Mouse (Mus musculus): ENCODE measurements around the gene Rep15.

Gene Rep15

DNA sequence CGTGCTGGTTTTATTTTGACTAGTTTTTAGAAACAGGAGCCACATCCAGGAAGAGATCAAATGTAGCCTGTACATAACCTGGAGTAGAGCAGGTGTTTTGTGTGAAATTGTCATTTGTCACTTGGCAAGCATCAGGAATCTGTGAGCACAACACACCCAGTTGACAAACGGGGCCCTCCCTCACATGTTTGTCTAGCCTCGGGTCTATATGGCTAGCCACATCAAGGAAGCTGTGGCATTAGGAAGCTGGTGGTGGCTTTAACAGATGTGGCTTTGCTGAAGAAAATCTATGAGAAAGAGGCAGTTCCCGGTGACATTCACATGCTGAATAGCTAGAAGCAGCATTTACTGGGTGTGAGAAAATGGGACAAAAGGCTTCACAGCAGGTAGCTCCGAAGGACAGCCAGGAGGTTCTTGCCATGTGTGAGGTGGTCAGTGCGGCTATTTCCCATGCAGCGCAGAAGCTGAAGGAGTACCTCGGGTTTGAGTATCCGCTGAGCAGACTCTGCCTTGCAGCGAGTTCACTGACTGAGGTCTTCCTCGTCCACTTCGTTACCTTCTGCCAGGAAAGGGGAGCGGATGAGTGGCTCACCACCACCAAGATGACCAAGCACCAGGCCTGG is at the start of gene Rep15:
Gene Rep15, plus strand, starts transcription at position 282 of the 623 bp plus-strand sequence.
- DNase-seq (ENCODE audit: low read depth, low spot score) = no peak

DNA sequence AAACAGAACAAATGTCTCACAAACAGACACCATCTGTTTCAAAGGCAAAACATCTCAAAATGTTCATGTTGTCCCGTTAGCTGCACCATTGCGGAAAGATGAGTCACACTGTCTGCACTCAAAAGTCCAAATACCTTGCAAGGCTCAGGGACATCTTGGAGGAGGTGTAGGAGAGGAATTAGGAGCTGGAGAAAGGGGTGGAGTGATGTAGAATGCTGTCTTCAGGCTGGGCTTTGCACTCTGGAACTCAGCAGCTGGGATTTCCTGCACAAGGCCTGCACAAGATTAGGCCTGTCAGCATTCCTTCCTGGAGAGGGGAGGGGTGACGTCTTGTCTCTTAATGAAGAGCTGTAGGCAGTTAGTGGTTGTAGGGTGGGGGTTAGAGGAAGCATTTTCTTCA is 47.8 kb upstream of the Rep15 start:
- DNase-seq (ENCODE audit: low read depth, low spot score) = no peak

DNA sequence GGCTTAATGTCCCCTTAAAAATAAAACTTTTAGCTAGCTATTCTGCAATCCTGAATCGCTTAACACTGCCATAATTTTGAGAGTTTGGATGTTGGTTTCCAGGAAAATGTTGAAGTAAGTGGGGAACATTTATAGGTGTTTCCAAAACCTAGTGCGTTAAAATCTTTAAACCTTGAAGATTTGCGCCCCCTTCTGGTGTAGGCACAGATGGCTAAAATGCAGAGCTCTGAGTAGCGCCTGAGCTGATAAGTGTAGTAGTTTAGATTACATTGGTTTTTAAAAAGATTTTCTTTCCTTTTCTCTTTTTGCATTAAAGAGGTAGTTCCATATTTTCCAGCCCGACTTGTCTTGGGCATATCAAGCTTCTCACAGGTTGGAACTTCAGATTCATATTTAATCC is 38.1 kb upstream of the Rep15 start:
- no peak for DNase-seq (ENCODE audit: low read depth, low spot score)

DNA sequence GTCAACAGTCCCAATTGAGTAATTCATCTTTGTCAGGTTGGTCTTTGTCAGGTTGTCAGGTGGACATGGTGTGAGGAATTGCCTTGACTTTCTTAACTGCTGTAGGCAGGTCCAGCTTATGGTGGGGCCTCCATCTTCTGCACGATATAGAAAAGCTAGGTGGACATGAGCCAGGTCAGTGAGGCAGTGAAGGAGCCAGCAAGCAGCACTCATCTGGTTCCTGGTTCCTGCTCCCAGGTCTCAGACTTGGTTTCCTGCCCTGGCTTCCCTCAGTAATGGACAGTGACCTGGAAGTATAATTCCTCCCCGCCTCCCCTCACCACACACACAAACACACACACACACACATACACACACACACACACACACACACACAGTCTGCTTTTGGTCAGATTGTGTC is 37.0 kb upstream of the Rep15 start:
- no peak for DNase-seq (ENCODE audit: low read depth, low spot score)

DNA sequence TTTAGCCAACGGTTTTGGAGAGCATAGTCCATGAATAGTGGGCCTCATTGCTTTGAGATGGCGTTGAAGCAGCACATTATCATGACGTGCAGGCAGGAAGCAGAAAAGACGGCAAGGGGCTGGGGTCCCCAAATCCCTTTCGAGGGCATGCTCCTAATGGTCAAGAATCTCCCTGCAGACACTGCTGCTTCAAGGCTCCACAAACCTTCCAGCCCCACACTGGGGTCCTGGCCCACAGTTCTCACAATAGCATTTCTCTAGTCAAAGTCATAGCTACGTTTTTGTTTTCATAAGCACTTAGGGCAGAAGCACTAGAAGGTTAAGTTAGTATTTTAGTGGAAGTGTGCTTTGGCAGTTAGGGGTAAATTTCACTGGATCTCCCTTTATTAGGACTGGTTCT is 36.5 kb upstream of the Rep15 start:
- DNase-seq (ENCODE audit: low read depth, low spot score) = no peak

DNA sequence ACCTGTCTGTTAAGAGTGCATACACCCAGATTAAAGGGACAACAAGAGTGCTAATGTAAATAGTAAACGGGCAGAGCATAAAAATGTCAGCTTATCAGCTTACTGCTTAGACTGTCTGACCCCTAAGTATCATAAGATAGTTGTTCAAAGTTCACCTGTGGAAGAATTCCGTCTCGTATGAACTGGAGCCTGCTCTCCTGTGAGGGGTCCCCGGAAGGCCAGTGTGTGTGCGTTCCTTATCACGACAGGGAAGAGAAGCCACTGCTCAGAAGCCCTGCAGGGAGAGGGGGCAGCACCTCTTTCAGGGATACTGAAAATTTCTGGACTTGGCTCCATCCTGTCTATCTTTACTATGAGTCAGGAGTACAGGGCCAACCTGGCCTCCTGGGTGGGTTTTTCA is 35.4 kb upstream of the Rep15 start:
- DNase-seq (ENCODE audit: low read depth, low spot score) = no peak

DNA sequence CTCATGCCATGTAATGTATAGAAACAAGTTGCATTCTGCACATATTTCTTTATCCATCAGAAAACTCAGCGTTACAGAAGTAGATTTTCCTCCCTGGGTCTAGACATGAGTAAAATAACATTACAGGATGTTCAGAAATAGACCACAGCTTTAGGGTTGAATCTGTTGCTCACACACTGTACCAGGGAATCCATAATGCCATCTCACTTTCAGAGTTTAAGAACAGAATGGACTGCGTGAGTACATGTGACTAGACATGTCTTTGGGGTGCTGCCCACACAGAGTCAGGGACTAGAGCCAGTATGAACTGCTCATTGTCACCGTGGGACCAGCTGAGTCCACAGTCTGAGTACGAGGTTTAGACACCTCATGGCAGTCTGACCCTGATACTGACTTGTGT is 33.7 kb upstream of the Rep15 start:
- DNase-seq (ENCODE audit: low read depth, low spot score) = no peak

DNA sequence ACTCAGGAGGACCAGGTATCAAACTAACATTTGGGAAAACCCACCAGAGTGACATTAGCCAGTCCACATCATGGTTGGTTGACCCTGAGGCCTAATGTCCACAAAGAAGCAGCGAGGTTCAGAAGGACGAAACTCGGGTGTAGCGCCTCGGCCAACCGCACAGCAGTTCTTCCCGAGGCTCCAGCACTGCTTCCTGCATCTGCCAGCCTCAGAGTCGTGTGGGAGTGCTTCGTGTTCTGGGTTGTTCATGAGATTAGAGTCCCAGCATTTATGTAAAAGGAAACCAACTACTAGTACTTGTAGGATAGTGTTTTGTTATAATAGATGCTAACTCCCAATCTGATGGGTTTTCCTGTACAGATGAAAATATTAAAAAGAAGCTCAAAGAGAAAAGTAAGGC is 33.1 kb upstream of the Rep15 start:
- DNase-seq (ENCODE audit: low read depth, low spot score) = no peak

DNA sequence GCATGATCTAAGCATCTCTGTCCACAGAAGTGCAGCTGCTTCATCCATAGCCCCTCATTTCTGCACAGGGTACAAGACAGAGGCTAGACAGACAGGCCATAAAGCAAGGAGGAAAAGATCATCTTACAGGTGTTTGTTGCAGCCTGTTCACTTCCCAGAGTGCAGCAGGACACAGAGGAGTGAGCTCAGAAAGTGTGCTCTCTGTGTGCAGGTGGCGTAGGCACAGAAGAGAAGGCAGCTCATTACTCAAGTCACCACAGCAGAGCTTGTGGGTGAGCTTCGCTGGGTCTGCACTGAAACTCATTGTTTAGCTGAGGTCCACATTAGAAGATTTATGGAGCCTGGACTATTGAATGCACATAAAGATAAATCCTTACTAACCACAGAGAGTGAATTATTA is 32.6 kb upstream of the Rep15 start:
- no peak for DNase-seq (ENCODE audit: low read depth, low spot score)

DNA sequence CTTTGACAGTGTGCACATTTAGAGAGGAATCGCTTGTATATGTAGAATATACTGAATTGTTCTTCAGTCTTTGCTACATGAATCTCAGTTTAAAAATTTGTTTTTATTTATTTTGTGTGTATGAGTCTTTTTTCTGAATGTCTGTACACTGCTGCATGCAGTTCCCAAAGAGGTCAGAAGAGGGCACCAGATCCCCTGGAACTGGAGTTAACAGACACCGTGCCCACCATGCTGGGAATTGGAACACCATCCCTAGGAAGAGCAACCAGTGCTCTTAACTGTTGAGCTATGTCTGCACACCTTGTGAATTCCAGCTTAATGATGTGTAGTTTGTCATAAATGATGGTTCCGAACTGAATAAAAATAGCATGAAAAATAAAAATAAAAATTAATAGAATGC is 24.2 kb upstream of the Rep15 start:
- no peak for DNase-seq (ENCODE audit: low read depth, low spot score)

DNA sequence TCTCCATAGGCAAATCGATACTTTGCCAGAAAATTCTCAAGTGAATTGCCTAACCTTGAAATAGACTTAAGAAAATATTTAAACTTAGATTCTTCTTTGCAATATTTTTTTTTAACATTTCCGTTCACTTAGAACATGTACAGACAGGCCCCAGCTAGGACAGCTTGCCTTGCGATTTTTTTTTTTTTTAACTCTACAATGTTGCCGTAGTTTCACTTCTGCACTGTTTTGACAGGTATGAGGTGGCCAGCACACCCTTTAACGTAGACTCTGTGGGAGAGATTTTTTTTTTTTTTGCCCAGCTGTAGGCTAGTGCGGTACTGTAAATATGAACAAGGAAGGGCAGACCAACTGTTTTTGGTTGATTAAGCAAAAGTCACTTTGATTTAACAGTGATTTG is 22.0 kb upstream of the Rep15 start:
- DNase-seq (ENCODE audit: low read depth, low spot score) = no peak

DNA sequence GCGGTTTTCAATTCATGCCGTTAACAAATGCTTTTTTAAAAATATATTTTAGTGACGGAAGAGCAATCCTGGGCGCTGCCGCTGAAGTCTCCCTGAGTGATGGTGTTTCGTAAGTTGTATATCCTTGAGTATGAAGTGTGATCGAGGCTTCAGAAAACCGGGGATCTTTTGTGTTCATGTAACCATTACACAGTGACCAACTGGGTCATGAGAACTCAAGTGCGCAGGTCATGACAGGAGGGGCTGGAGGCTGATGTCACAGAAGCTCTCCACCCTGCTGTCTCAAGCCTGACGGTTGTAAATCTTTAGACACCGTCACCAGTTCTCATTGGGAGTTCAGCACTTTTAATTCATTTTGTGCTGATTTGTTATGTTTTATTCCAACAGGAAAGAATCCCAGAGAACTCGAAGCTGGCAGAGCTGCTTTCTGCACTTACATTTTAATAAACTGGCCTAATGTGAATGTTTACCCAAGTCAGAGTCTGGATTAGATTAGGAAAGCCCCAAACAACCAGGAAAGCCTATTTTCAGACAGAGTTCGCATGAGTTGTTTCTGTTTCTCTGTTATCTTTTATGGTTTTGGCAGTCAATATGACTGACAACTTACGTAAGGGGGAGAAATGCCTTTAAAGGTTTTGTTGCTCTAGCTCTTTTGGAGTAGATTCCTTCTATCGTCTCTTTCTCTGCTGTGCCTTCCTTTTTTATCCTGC is 21.4 kb upstream of the Rep15 start:
- DNase-seq (ENCODE audit: low read depth, low spot score) = peak; percentile 29

DNA sequence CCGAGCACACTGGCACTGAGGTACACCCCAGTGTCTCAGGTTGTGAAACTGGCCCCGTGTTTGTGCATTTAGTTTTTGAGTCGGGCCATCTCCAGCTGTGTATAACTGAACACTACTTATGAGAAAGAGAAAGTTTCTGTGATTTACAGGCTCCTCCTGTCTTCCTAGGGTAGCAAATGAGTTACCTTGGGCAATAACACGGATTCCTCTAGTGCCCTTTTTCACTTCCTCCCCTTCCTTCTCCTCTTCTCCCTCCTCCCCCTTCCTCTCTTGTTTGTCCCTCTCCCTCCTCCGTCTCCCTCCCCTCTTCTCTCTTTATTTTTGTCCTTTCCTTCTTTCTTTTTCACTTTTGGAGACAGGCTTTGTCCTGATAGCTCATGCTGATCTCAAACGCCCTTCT is 20.8 kb upstream of the Rep15 start:
- no peak for DNase-seq (ENCODE audit: low read depth, low spot score)

DNA sequence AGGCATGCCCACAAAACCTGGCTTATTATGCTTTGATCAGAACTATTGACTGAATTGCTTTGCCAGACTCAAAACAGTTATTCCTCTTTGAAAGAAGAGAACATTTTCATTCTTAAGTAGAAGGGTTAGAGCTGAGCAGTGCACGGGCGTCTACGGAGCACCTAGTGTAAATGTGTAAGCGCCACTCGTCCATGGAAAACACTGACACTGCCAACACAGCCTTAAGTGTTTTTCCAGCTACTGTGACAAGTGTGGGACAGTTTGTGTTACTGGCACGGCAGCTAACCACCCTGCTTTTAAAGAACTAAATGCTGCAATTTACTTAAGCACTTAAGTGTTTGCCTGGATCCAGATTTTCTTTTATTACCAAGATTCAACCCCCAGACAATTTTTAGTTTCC is 20.4 kb upstream of the Rep15 start:
- DNase-seq (ENCODE audit: low read depth, low spot score) = no peak

DNA sequence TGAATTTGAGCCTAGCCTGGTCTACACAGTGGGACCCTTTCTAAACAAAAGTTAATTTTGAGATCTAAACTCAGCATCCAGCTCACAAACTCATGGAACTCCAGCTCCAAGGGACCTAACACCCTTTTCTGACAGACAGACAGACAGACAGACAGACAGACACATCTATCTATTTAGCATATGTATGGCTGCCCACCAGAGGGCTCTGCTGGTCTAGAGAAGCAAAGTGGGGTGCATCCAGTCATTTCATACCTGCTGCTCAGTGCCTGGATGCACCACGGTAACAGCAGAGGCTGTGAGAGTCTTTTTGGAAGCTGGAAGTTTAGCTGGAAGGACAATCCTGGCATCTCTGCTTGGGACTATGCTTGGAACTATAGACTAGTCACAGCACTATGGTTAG is 18.8 kb upstream of the Rep15 start:
- DNase-seq (ENCODE audit: low read depth, low spot score) = no peak

DNA sequence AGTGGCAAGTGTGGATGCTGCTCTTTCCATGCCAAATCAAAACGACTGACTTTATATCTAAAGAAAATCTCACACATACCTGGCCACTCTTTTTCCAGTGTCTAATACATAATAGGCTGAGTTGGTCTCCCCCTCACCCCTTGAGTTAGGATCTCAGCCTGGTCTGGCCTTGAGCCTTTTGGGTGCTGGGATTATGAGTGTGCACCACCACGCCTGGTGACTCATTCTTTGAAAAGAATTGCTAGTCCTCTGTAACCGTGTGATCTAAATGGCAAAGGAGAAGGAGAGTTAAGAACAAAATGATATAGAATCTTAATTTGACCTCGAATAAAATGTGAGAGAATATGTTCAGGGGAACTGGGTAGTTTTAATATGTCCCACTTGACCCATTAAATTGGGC is 14.5 kb upstream of the Rep15 start:
- no peak for DNase-seq (ENCODE audit: low read depth, low spot score)

DNA sequence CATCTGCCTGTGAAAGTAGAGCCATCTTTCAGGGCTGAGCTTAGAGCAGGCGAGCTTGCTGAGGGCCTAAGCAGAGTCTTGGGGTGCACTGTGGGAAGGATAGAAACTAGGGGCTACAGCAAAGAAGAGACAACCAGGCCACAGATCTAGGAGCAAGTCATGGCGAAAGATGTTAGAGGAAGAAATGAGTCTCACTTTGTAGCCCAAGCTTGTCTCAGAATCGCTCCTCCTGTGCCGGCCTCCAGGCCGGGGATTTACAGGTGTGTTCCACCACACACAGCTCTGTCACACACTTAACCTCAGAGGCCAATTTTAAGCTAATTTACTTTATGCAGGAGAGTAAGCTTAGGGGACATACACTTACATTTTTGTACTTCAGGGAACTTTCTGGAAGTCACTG is 14.0 kb upstream of the Rep15 start:
- DNase-seq (ENCODE audit: low read depth, low spot score) = no peak

DNA sequence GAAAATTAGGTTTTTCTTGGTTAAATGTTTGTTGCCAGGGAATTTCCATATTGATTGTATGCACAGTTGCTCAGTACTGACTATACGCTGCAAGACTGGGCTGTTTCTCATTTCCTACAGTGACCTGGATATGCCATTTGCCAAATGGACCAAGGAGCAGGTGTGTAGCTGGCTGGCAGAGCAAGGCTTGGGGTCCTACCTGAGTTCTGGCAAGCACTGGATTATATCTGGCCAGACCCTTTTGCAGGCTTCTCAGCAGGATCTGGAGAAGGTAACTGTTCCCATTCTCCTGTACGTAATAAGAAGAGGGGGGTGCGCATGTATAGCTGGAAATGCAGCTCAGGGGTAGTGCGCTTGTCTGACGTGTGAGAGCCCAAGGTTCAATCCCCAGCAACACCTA is 11.2 kb upstream of the Rep15 start:
- no peak for DNase-seq (ENCODE audit: low read depth, low spot score)

DNA sequence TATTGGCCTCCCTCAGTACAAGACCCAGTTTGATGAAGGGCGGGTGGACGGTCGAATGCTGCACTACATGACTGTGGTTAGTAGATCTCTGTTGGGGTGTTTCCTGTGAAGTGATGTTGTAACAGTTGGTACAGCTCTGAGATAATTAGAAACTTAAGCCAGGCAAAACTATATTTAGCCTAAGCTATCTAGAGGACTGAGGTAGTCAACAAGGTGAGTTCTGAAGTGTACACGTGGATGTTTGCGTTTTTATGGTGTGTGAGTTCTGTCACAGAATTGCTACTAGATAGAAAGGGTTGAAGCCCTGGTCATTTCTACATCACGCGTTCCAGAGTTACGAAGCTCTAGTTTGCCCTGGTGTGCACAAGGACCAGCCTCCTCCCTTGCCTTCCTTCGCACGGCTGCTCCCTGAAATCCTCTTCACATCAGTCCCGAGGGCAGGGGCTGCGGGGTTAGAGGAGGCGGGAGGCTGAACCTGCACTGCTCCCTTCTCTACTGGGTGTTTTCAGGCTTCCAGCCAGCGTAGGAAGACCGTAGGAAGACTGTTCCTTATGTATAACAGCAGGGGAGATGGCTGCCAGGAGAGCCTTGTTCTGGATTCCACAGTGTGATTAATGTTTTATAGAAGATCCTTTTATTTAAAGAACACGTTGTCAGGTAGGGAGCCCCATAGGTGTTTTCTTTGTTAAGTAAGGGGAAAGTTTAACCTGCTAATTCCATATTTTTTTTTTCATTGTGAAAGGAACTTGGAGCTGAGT is 9.8 kb upstream of the Rep15 start:
- DNase-seq (ENCODE audit: low read depth, low spot score) = no peak

DNA sequence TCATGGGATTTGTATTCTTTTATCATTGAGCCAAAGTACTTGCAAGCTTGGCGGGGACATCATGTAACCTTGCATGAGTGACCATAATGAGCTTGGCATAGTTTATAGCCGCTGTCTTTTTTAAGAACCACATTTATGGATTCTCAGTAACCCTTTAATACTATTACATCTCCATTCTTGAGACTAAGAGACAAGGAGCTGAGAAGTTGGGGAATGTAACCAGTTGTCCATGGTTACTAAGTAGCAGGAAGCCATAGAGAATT is 9.3 kb upstream of the Rep15 start:
- peak; percentile 33 for DNase-seq (ENCODE audit: low read depth, low spot score)

DNA sequence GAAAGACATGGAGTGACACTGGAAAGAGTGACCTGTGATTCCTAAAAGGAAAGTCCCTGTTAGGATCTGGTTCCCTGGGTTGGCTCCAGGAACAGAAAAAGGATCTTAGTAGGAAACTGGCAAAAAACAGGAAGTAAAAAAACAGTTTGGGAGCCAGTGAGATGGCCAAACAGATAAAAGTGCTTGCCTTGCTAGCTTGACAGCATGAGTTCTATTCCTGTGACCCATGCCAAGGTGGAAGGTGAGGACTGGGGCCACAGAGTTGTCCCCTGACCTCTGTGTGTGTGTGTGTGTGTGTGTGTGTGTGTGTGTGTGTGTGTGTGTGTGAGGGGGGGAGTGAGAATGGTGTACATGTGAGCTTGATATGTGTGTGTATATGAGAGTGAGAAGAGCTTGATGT is 8.8 kb upstream of the Rep15 start:
- no peak for DNase-seq (ENCODE audit: low read depth, low spot score)

DNA sequence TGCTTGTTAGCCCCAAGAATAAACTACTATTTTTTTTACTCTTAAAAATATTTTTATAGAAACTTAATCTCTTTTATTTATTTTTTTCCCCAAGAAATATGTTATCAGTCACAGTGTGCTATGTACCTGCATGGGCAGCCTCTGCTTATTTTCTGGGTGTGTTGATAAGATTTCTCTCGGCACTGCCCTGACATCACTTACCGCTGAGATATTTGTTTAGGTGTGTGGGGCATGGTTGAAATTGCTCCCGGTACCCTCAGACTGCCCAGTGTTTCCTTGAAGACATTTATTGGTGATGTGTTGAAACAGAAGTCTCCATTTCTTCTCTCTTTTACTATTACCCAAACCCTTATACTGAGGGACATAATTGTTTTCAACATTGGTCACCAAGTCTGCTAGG is 7.6 kb upstream of the Rep15 start:
- no peak for DNase-seq (ENCODE audit: low read depth, low spot score)

DNA sequence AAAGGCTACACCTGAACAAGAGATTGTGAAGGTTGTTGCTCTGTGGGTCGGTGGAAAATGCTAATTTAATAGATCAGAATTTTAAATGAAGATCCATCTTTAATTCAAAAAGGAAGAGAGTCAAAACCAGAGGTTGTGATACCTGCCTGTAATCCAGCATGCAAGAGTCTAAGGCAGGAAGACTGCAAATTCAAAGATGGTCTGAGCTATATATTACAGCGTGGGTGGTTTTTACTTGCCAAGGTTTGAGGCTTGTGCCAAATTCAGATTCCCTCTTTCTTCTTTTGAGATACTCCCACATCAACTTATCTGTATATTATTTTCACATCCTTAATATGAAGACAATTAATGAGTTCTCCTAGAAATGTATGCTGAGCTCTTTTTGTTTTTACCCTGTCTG is 4.0 kb upstream of the Rep15 start:
- no peak for DNase-seq (ENCODE audit: low read depth, low spot score)
